Mouse (Mus musculus): ENCODE measurements at regions not wholly inside any gene's neighbourhood (a gene's known extent, or its start where the extent isn't known, plus 50 kb on each side); places are given as distances from the start of the nearest gene placed in this dataset.

DNA sequence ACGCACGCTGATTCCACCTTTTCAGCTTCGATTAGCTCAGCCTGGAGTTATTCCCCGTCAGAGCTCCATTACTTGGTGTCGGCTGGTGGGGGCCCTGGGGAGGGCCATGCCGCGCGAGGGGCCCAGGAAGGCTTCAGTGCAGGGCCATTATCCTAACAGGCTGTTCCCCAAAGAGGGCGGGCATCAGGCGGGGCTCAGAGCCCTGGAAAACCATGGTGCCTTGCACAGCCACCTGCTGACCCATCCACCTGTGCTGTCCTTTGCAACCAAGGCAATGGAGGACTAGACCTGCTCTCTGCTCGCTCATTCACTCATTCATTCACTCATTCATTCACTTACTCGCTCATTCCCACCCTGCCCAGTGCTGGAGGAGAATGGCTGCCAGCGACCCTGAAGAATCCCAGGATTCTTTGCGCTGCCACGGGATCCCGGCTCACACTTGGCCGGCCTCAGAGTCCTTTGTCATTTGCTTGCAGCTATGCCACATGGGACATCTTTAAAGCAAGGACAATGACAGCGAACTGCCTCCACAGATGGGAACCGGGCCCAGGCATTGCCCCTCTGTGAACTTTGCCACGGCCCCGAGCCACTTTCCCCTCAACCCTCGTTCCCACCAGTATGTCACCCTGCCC, 78.6 kb upstream of the Nkx1-1 start:
- no peak for DNase-seq

DNA sequence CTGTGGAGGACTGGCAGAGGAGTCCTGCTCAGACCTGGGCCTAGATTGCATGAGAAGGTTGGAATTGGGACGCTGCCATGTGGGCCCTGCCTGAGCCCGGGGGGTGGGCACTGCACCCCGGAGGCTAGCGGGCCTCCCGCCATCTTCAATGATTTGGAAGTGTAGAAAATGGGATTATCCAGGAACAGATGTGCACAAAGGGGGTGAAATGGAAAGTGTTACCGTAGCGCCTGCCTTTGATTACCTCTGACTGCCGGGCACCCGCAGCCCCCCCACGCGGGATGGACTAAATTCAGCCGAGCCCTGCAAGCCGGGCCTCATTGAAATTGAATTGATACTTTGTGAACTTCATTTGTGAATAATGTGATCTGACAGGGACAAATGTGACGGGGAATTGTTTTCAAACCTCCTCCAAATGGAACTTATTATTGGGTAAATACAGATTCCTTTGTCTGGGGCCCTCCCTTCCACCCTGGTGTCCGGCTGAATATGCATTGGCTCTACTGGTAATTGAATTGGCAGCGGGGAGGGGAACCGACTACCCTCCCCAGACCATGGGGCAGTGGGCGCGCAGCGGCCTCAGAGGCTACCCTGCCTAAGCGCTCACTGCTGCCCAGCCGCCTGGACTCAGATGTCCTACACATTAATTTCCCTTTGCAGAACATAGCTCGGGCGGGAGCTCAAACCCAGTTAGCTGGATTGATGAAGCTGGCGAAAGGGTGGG, 77.9 kb upstream of the Nkx1-1 start:
- no peak for DNase-seq

DNA sequence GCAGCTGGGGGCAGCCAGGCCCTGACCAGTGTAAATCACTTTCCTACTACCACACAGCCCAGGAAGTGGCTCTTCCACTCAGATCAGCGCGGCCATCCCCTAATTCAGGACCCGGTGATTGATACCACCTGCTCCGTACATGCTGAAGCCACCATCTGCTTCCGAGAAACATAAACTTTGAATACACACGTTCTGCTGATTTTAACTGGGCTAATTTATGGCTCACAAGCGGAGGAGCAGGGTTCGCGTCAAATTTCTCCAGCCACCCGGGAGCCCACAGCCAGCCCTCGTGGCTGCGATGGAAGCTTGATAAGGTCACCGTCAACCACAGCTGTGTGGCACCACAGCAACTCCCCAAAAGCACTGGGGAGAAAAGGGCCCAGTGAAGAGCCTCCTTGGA, 72.0 kb upstream of the Nkx1-1 start:
- no peak for DNase-seq

DNA sequence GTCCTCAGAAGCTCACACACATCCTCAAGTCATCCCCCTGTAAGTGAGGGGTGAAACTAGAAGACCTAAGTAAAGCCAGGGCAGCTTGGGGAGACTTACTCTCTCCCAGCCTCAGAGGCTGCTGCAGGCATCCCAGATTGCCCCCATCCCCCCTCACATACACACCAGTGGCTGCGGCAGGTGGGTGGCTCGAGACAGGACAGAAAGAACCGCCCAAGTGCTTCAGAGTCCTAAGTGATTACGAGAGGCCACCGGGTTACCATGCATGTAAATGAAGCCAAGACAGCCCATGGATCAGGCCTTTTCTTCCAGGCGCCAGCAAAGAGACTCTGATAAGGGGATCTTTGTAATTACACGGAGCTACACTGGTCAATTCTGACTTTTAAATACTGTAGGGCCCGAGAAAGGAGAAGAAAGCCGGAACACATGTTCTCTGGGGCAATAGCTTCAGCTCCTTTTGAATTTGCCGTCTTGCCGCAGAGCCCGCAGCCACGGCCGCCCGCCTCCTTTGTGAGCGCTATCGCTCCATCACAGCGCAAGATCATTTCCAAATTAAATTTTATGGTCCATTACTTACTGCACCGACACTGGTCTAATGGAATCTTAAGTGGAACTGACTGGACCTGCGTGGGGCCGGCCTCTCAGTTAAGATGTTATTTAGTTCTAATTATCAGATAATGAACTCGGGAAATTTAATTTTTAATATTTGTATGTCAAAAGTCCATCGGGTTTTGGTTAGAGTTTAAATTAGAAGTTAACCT, 68.1 kb upstream of the Nkx1-1 start:
- DNase-seq: no peak

DNA sequence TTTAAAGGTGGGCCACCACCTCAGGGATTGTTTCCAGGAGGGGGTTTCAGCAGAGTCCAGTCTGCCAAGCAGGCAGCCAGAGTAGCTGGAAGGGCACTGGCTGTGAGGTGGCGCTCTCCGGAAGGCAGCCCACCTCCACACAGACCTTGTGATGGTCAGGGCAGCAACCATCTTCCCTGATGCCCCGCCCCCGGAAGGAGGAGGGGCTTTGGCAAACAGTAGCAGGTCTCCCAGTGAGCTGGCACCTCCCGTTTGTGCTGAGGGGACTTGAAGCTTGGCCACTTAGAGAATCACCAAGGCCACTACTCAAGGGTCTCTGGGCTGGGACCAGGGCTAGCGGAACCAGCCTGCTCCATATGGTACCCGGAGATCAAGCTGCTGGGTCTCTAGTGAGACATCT, 67.4 kb upstream of the Nkx1-1 start:
- DNase-seq: no peak

DNA sequence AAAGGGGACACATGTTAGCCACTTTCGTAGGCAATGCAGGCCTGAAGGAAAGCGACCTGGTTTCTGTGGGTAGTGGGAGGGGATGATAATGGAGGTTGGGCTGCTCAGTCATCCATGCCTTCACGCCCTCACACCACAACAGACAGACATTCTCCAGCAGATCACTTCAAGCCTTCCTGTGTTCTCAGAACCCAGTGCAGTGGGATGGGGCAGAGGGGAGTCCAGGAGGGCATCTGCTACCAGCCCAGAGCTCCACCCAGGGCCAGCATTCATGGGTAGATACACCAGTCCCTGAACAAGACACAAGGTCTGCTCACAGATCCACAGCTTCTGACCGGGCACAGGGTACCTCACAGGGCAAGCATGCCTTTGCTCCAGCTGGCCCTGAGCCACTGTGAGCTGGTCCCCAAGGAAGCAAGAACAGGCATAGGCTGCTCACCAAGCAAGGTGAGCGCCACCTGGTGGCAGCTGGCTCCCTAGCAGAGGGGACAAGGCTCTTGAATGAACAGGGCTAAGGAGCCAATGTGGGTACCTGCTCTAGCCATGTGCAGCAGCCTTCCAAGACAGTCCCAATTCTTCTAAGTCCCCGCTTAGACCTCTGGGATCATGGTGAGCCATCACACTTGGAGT, 62.2 kb upstream of the Nkx1-1 start:
- peak; percentile 66 to 73 for DNase-seq

DNA sequence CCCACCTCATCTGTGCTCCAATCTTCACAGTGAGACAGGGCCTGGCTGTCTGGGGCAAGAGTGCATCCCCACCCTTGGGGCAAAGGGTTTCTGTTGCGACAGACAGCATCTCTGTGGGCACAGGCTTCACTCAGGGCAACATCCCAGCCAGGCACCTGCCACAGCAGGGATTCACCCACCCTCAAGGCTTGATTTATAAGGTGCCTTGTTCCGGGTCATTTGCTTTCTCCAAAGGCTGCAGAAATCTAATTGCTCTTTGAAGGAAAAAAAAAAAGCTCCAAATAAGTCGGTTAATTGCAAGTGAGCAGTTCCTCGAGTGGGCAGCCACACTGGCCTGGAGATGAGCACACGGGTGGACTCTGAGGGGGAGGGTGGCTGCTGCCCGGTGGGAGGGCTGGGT, 61.5 kb upstream of the Nkx1-1 start:
- no peak for DNase-seq

DNA sequence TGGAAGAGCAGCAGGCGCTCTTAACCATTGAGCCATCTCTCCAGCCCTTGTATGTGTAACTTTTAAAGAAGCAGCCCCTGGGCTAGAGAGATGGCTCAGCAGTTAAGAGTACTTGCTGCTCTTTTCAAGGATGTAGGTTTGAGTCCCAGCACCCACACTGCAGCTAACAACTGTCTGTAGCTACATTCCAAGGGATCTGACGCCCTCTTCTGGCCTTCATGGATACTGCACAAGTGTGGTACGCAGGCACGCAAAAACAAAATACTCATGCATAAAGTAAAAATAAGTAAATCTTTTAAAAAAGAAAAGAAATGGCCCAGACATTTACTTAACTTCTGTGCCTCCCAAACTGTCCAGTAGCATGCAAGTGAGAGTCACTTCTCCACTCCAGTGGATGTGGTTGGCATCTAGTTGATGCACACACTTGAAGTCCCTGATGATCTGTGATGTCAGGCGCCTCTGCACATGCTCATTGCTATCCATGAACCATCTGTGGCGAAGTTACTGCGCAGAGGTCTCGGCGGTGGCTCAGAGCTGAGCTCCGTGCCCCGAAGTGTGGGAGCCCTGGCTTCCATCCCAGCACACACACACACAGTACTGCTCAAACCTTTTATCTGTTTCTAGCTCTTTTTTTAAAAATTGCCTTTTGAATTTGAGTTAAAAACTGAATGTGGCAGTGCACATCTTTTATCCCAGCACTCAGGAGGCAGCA, 59.0 kb upstream of the Nkx1-1 start:
- DNase-seq: no peak

DNA sequence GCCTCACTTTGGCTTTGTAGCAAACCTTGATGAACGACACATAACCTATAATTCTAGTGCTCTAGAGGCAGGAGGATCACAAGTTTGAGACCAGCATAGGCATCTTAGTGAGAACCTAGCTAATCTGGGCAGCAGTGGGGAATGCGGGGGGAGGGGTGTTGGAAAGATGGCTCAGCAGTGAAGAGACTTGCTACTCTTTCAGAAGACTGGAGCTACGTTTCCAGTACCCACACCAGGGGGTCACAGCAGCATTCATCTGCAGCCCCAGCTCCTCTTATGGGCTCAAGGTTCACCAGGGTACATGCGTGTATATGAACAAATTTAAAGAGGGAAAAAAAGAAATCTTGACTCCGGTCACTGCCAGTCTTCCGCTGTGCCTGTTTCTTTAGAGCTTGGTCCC, 55.5 kb upstream of the Nkx1-1 start:
- no peak for DNase-seq

DNA sequence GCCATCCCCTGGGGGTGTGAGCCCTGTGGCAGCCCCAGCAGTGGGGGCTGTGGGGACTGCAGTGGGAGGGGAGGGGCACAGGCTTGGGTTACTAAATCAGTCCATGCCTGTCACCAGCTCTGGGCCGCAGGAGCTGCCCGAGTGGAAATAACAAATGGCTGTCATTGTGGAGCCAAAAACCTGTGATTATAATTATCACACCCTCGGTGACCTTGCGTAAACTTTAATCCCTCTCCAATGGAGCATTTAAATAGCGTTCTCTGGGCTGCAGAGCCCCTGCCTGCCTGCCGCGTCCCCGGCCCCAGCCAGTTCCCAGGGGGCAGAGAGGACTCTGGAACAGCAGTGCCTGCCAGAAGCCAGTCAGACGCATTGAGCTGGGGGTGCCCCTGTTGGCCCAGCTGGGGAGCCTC, 54.4 kb upstream of the Nkx1-1 start:
- DNase-seq: no peak

DNA sequence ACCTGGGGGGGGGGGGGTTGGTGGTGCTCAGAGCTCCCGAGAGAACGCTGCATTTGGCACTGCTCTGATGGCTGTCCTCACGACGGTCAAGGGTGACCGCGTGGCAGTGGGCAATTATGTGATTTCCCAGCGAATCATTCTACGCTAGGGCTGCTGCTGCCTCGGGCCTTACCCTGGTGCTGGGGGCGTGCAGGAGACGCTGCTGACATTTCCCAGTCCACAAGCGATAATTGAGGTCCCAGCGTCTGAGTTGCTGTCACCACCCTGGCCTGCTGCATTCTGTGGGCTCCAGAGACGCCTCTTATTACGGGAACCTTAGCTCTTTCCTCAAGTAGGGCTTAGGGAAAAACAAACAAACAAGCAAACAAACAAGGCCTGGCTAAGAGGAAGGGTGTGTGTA, 52.0 kb upstream of the Nkx1-1 start:
- DNase-seq: no peak
